Mouse (Mus musculus) right cerebral cortex, postnatal 10 days (tissue): ENCODE data around the gene Olfr39.
"Not testable (repeated sequence)": the region's sequence is repeated elsewhere in the genome, so short reads cannot be mapped to it uniquely, and the experiment has no call there.

Source experiments
- DNase-seq, 2 experiments: peaks; one replicate each; pipeline ENCODE4 v3.0.0; 2021; ENCODE audit warnings: low spot score in 2 of 2

The Olfr39 gene

DNA sequence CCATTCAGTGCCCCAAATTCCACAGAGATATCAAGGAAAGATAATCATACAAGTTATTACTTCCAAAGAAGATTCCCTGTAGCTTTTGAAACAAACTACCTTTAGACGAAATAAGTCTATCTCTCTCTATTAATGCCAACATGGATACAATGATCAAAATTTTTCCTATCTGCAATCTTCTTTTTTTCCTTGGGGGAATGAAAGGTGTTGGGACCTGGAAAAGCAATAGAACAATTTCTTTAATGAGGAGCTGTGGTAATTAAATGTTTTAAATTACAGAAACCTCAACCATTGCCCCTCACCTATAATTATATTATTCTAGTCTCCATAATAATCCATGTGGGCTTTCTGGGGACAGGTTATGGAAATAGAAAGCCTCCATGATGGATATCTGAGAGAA lies at the start of gene Olfr39:
Gene Olfr39 (plus strand): TSS at position 301 of the 400 bp plus-strand sequence.
- no peak for DNase-seq

DNA sequence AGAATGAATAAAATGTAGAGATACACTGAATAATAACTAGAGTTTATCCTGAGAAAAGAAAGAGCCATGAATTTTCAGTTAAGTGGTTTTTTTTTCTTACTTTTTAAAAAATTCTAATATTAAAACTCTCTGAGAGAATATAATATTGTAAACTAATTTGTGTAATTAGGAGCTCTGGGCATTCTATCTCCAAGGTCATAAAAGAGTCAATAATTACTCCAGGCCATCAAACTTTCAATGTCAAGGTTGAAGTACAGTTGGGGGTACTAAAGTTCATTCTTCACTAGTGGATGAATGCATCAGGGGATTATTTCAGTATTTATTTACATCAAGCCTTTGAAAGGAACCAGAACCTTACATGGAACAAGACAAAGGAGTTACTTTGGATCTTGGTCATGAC lies 45.3 kb upstream of the Olfr39 start, which contains the start of gene Olfr872:
Gene Olfr872 (plus strand): TSS at position 301 of the 400 bp plus-strand sequence.
- no peak for DNase-seq

GRCm38 (mm10) chr9:20237378-20237777 lies 44.8 kb upstream of the Olfr39 start:
- DNase-seq = no peak

DNA sequence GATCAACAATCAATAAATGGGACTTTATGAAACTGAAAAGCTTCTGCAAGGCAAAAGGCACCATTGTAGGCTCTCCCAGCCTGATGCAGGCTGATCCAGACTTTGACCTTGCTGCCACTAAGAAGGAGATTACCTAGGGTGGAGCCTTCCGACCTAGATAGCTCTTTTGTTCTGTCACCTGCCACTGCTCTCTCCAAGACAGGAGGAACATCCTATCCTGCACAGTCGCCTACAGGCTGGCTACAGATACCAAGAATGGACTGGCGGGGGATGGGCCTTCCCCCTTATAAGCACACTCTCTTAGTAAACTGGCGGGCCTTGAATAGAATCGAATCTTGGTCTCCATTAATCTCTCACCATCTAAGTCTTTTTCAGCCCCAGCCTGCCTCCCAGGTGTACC lies 13.4 kb downstream of the Olfr39 start:
- DNase-seq = not testable (repeated sequence)

- DNase-seq = no peak
Measured at GRCm38 (mm10) chr9:20298232-20298631, 16.1 kb downstream of the Olfr39 start, which contains the start of gene Olfr873. TSS of gene Olfr873 (plus strand) at chr9:20298532.

DNA sequence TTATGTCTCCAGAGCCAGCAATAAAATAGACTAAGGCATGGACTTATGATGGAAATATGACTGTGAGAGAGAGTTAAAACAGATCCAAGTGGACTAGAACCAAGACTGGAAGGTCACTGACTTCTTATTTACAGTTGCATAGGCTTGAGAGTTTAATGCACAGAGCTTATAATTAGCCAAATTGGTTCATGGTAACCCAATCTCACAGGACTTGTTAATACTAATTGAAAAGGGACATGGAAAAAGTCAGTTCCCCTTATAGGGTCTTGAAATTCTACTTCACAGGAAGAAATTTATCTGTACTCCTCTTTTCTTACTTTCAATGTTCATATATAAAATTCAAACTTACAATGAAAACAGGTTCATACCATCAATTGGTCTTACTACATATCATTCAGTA lies 53.8 kb downstream of the Olfr39 start, which contains the start of gene Olfr18:
Gene Olfr18 (minus strand): TSS at position 101 of the 400 bp plus-strand sequence.
- DNase-seq = no peak
